Mouse (Mus musculus) natural killer cell, adult 2 months (primary cell): ENCODE results near the gene Lmna.
A peak's percentile ranks its signal among the peaks of the same experiment; 100 is the strongest.

Experiments
- DNase-seq, 2 experiments: peaks; one replicate each; pipeline ENCODE4 v3.0.0; 2022; ENCODE audit warnings: low spot score in 2 of 2

Gene Lmna

GRCm38 (mm10) chr3:88539397-88539796, 29.6 kb upstream of the Lmna start:
- no peak for DNase-seq

- no peak for DNase-seq
These were observed 28.8 kb upstream of the Lmna start for GRCm38 (mm10) chr3:88538271-88539145.

GRCm38 (mm10) chr3:88537146-88537545, 27.4 kb upstream of the Lmna start:
- DNase-seq = no peak

GRCm38 (mm10) chr3:88536103-88536930, 26.6 kb upstream of the Lmna start:
- DNase-seq = no peak

GRCm38 (mm10) chr3:88535527-88535926, 25.8 kb upstream of the Lmna start:
- DNase-seq = no peak

GRCm38 (mm10) chr3:88535005-88535404, 25.2 kb upstream of the Lmna start:
- no peak for DNase-seq

GRCm38 (mm10) chr3:88533706-88534105, 23.9 kb upstream of the Lmna start:
- no peak for DNase-seq

- no peak for DNase-seq
These were observed 23.1 kb upstream of the Lmna start for GRCm38 (mm10) chr3:88532689-88533511.

GRCm38 (mm10) chr3:88532299-88532674, 22.5 kb upstream of the Lmna start, which contains the start of gene Mex3a:
TSS of gene Mex3a (plus strand) at chr3:88532395.
- DNase-seq = no peak

GRCm38 (mm10) chr3:88531348-88532298, 21.9 kb upstream of the Lmna start:
- DNase-seq = peak; percentile 68 to 72

- no peak for DNase-seq
These were observed 20.5 kb upstream of the Lmna start for GRCm38 (mm10) chr3:88530082-88530864.

GRCm38 (mm10) chr3:88529204-88530000, 19.6 kb upstream of the Lmna start:
- no peak for DNase-seq

- no peak for DNase-seq
These were observed 18.9 kb upstream of the Lmna start for GRCm38 (mm10) chr3:88528646-88529045.

GRCm38 (mm10) chr3:88527565-88527964, 17.8 kb upstream of the Lmna start:
- DNase-seq = no peak

- DNase-seq = peak; percentile 74 to 84
These were observed 16.7 kb upstream of the Lmna start for GRCm38 (mm10) chr3:88526157-88527131.

GRCm38 (mm10) chr3:88525021-88525420, 15.3 kb upstream of the Lmna start:
- no peak for DNase-seq

- DNase-seq = no peak
These were observed 13.3 kb upstream of the Lmna start for GRCm38 (mm10) chr3:88523027-88523426.

- DNase-seq = peak; percentile 90 to 91
These were observed 12.1 kb upstream of the Lmna start for GRCm38 (mm10) chr3:88521803-88522331.
